Comparison of ENCODE assay signal across 8 mouse cellular contexts in the genomic region with DNA sequence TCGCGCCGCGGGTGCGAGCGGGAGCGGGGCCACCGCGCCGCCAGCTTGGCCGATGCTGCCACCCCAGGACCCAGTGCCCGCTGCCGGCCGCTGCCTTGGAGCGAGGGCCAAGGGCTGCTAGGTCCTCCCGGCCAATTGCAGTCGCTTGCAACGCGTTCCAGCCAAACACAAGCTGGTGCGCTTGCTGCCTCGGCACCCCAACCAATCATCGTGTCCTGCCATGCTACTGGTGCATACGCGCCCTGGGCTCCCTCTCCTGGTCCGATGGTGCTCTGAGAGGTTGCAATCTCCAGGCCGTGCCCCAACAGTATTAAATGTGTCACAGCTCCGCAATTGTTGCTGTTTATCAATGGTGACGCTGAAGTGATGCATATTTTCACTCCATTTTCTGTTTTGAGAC. TPM values are rescaled to one million over a fixed set of nuclear protein-coding genes. Genes with fewer than 3 reads are reported as not detected.
DNase-seq lines count a peak whose midpoint lies in the region; ATAC-seq and TF ChIP-seq lines count a peak whose summit lies in the region.

No protein-coding gene starts in this region.

- no peaks in the 10 kb centered on the region for H3K36me3 ChIP-seq in embryonic facial prominence, embryonic 13.5 days
- no peaks in the 10 kb centered on the region for H3K36me3 ChIP-seq in heart, adult 2 months (ENCODE audit: control insufficient read depth, insufficient read depth, low read length)
- H3K36me3 ChIP-seq in limb, embryonic 12.5 days = no peaks in the 10 kb centered on the region
- H3K36me3 ChIP-seq in midbrain, embryonic 15.5 days (replicated peaks) = no peaks in the 10 kb centered on the region

- H3K4me3 ChIP-seq in embryonic facial prominence, embryonic 13.5 days = peak overlapping the region; percentile 72
- H3K4me3 ChIP-seq in heart, adult 2 months = peak overlapping the region; percentile 63
- H3K4me3 ChIP-seq in limb, embryonic 12.5 days (replicated peaks) = peak overlapping the region; percentile 63
- H3K4me3 ChIP-seq in midbrain, embryonic 15.5 days = peak overlapping the region; percentile 90

- peak; percentile 91 for TF ChIP-seq CTCF in heart, adult 2 months (IDR thresholded peaks at IDR 0.05)

- intact Hi-C loops in heart, adult 2 months (cut with DNase I) = no loop called here

- 0 out of 2 replicates have a peak, but pooled peaks have one; percentile 42 for TF ChIP-seq EP300 in heart, adult 2 months (IDR thresholded peaks at IDR 0.05; ENCODE audit: insufficient read depth, low read depth, low read length)

- H3K27me3 ChIP-seq in embryonic facial prominence, embryonic 13.5 days = peaks cover 55% of the 10 kb centered on the region
- no peaks in the 10 kb centered on the region for H3K27me3 ChIP-seq in heart, adult 2 months (ENCODE audit: control insufficient read depth, insufficient read depth, low read length)
- peaks cover 43% of the 10 kb centered on the region for H3K27me3 ChIP-seq in limb, embryonic 12.5 days
- peaks cover 31% of the 10 kb centered on the region for H3K27me3 ChIP-seq in midbrain, embryonic 15.5 days (replicated peaks)

- H3K79me2 ChIP-seq in heart, adult 2 months (replicated peaks; ENCODE audit: control insufficient read depth, insufficient read depth, low read length) = no peaks in the 10 kb centered on the region

- no peaks in the 10 kb centered on the region for H3K9me3 ChIP-seq in embryonic facial prominence, embryonic 13.5 days
- no peaks in the 10 kb centered on the region for H3K9me3 ChIP-seq in limb, embryonic 12.5 days
- H3K9me3 ChIP-seq in midbrain, embryonic 15.5 days = no peaks in the 10 kb centered on the region

- H3K4me1 ChIP-seq in embryonic facial prominence, embryonic 13.5 days = peaks cover 13% of the 10 kb centered on the region
- H3K4me1 ChIP-seq in heart, adult 2 months (ENCODE audit: control insufficient read depth, insufficient read depth, low read length) = peaks cover 2% of the 10 kb centered on the region; the same call in 1 of the 2 replicates
- H3K4me1 ChIP-seq in limb, embryonic 12.5 days (replicated peaks) = peaks cover 24% of the 10 kb centered on the region
- H3K4me1 ChIP-seq in midbrain, embryonic 15.5 days = peaks cover 9% of the 10 kb centered on the region; the same call in 1 of the 2 replicates

- peak; percentile 41; the same call in 1 of the 2 replicates for TF ChIP-seq POLR2A in heart, adult 2 months (IDR thresholded peaks at IDR 0.05; ENCODE audit: insufficient read depth, low read depth, low read length)

- WGBS in embryonic facial prominence, embryonic 13.5 days = under 1% methylated on average over 21 of the region's 28 CpGs
- under 1% methylated on average over 28 of the region's 28 CpGs for WGBS in heart, adult 2 months
- WGBS in limb, embryonic 12.5 days = 0% methylated on average over 17 of the region's 28 CpGs
- WGBS in midbrain, embryonic 15.5 days = under 1% methylated on average over 28 of the region's 28 CpGs

- peak; percentile 99 for DNase-seq in 3T3-L1 (ENCODE audit: low read depth, low spot score)
- peak; percentile 95 to 96 for DNase-seq in adrenal gland, postnatal 36 days
- DNase-seq in heart, adult 2 months = peak; percentile 85 to 92
- peak; percentile 92 to 94 for DNase-seq in kidney, adult 8-10 months
- peak; percentile 74 to 83 for DNase-seq in spleen, adult 18-20 months

- ATAC-seq in embryonic facial prominence, embryonic 13.5 days (ENCODE audit: insufficient number of reproducible peaks, insufficient read depth, low FRiP score, low TSS enrichment, low read depth) = peak; percentile 88
- peak; percentile 81 for ATAC-seq in limb, embryonic 12.5 days (ENCODE audit: insufficient number of reproducible peaks, insufficient read depth, low FRiP score, low TSS enrichment, low read depth)
- ATAC-seq in midbrain, embryonic 15.5 days (replicated peaks) = peak; percentile 98

- H3K27ac ChIP-seq in embryonic facial prominence, embryonic 13.5 days = no peak overlapping the region
- H3K27ac ChIP-seq in heart, adult 2 months = peak overlapping the region; percentile 72
- H3K27ac ChIP-seq in limb, embryonic 12.5 days = no peak overlapping the region
- H3K27ac ChIP-seq in midbrain, embryonic 15.5 days = peak overlapping the region; percentile 74

- H3K9ac ChIP-seq in embryonic facial prominence, embryonic 13.5 days = peak overlapping the region; percentile 68
- peak overlapping the region; percentile 76 for H3K9ac ChIP-seq in heart, adult 2 months (ENCODE audit: low read depth, low read length)
- H3K9ac ChIP-seq in limb, embryonic 12.5 days (replicated peaks) = peak overlapping the region; percentile 58
- H3K9ac ChIP-seq in midbrain, embryonic 15.5 days = peak overlapping the region; percentile 69

- peak overlapping the region; percentile 100 for H3K4me2 ChIP-seq in embryonic facial prominence, embryonic 13.5 days
- H3K4me2 ChIP-seq in limb, embryonic 12.5 days = peak overlapping the region; percentile 100
- peak overlapping the region; percentile 99 for H3K4me2 ChIP-seq in midbrain, embryonic 15.5 days

RNA-seq across cellular contexts. Expression of gene Cldn9, which starts 16.3 kb away (rescaled TPM):
- total RNA-seq in adrenal gland, postnatal 36 days (2021) = not detected
- 8.7 and 14.3 TPM in 2 replicates for polyA plus RNA-seq in embryonic facial prominence, embryonic 13.5 days (2015; fragmentation: Nextera tagmentation; extraction: Ambion mirVana)
- not detected for total RNA-seq in heart, adult 2 months (2021)
- not detected in 2 replicates for polyA plus RNA-seq in heart, adult 2 months (2012; rRNA removed)
- polyA plus RNA-seq in limb, embryonic 12.5 days (2016; fragmentation: Nextera tagmentation; extraction: Ambion mirVana) = 5.6 and 6.4 TPM in 2 replicates
- 0.68 and 0.89 TPM in 2 replicates for polyA plus RNA-seq in midbrain, embryonic 15.5 days (2015; fragmentation: Nextera tagmentation; extraction: Ambion mirVana)

RNA-seq across cellular contexts. Expression of gene Cldn6, which starts 21.0 kb away (rescaled TPM):
- not detected for total RNA-seq in adrenal gland, postnatal 36 days (2021)
- polyA plus RNA-seq in embryonic facial prominence, embryonic 13.5 days (2015; fragmentation: Nextera tagmentation; extraction: Ambion mirVana) = 34.8 and 47.1 TPM in 2 replicates
- total RNA-seq in heart, adult 2 months (2021) = not detected
- not detected in 2 replicates for polyA plus RNA-seq in heart, adult 2 months (2012; rRNA removed)
- polyA plus RNA-seq in limb, embryonic 12.5 days (2016; fragmentation: Nextera tagmentation; extraction: Ambion mirVana) = 19.9 and 22.7 TPM in 2 replicates
- polyA plus RNA-seq in midbrain, embryonic 15.5 days (2015; fragmentation: Nextera tagmentation; extraction: Ambion mirVana) = 0.23 TPM in 1 of 2 replicates, not detected in the other

RNA-seq across cellular contexts. Expression of gene 1520401A03Rik, which starts 22.5 kb away (rescaled TPM):
- total RNA-seq in adrenal gland, postnatal 36 days (2021) = 10 to 100 TPM in 1 of 2 experiments, 1 to 10 TPM in 1; 7.7 to 23.0 TPM
- 0.25 and 0.32 TPM in 2 replicates for polyA plus RNA-seq in embryonic facial prominence, embryonic 13.5 days (2015; fragmentation: Nextera tagmentation; extraction: Ambion mirVana)
- total RNA-seq in heart, adult 2 months (2021) = not detected
- not detected in 2 replicates for polyA plus RNA-seq in heart, adult 2 months (2012; rRNA removed)
- polyA plus RNA-seq in limb, embryonic 12.5 days (2016; fragmentation: Nextera tagmentation; extraction: Ambion mirVana) = 1.8 and 2.5 TPM in 2 replicates
- 0.06 and 0.11 TPM in 2 replicates for polyA plus RNA-seq in midbrain, embryonic 15.5 days (2015; fragmentation: Nextera tagmentation; extraction: Ambion mirVana)

RNA-seq across cellular contexts. Expression of gene Tnfrsf12a, which starts 22.8 kb away (rescaled TPM):
- total RNA-seq in adrenal gland, postnatal 36 days (2021) = 100 to 1,000 TPM; 116 to 301 TPM
- polyA plus RNA-seq in embryonic facial prominence, embryonic 13.5 days (2015; fragmentation: Nextera tagmentation; extraction: Ambion mirVana) = 10.4 and 13.1 TPM in 2 replicates
- total RNA-seq in heart, adult 2 months (2021) = 10 to 100 TPM; 80.1 to 82.5 TPM
- 28.1 and 37.9 TPM in 2 replicates for polyA plus RNA-seq in heart, adult 2 months (2012; rRNA removed)
- polyA plus RNA-seq in limb, embryonic 12.5 days (2016; fragmentation: Nextera tagmentation; extraction: Ambion mirVana) = 5.7 and 7.6 TPM in 2 replicates
- 2.4 and 2.5 TPM in 2 replicates for polyA plus RNA-seq in midbrain, embryonic 15.5 days (2015; fragmentation: Nextera tagmentation; extraction: Ambion mirVana)

RNA-seq across cellular contexts. Expression of gene Pkmyt1, which starts 26.1 kb away (rescaled TPM):
- total RNA-seq in adrenal gland, postnatal 36 days (2021) = 1 to 10 TPM; 4.0 to 5.6 TPM
- polyA plus RNA-seq in embryonic facial prominence, embryonic 13.5 days (2015; fragmentation: Nextera tagmentation; extraction: Ambion mirVana) = 49.3 and 56.2 TPM in 2 replicates
- 1 to 10 TPM; 1.2 to 1.6 TPM for total RNA-seq in heart, adult 2 months (2021)
- 3.9 and 5.6 TPM in 2 replicates for polyA plus RNA-seq in heart, adult 2 months (2012; rRNA removed)
- 49.1 and 53.1 TPM in 2 replicates for polyA plus RNA-seq in limb, embryonic 12.5 days (2016; fragmentation: Nextera tagmentation; extraction: Ambion mirVana)
- 22.6 and 23.1 TPM in 2 replicates for polyA plus RNA-seq in midbrain, embryonic 15.5 days (2015; fragmentation: Nextera tagmentation; extraction: Ambion mirVana)

Comparison
In these comparisons a context has a peak if more than half of its experiments do, and no peak if none do; other contexts are left out.
1. H3K27ac ChIP-seq: peak in heart, adult 2 months (single experiment) and midbrain, embryonic 15.5 days (single experiment); none in embryonic facial prominence, embryonic 13.5 days (single experiment) and limb, embryonic 12.5 days (single experiment).
2. RNA of gene Cldn6, which starts 21.0 kb away (polyA plus RNA-seq): 34.8 to 47.1 TPM in embryonic facial prominence, embryonic 13.5 days and 19.9 to 22.7 TPM in limb, embryonic 12.5 days; 0.23 TPM in midbrain, embryonic 15.5 days and not detected in heart, adult 2 months; every median in the first group is over 10 times any median in the second.
3. Peak in every context shown above with its lines, with median percentiles within 50 percentile points of each other: DNase-seq, ATAC-seq, H3K4me2 ChIP-seq, H3K4me3 ChIP-seq and H3K9ac ChIP-seq.